Mouse (Mus musculus) hindbrain, embryonic 10.5 days (tissue): ENCODE data around the gene Kif26a. TPM values are rescaled to one million over a fixed set of nuclear protein-coding genes. Genes with fewer than 3 reads are reported as not detected.

ENCODE experiments used
- DNase-seq: peaks from one replicate; pipeline ENCODE4 v3.0.0-alpha.2; 2017; ENCODE audit warnings: low spot score
- H3K27ac ChIP-seq: fragments of 300-500 bp; sonication (generic); 2 replicates; pipeline ENCODE4 v1.5.1; 2016; ENCODE audit warnings: mild to moderate bottlenecking, moderate library complexity
- H3K27me3 ChIP-seq: fragments of 300-500 bp; sonication (generic); 2 replicates; pipeline ENCODE4 v1.6.1; 2016; ENCODE audit warnings: mild to moderate bottlenecking; ENCODE audit not compliant: poor library complexity, insufficient read depth, severe bottlenecking
- H3K36me3 ChIP-seq: fragments of 300-500 bp; sonication (generic); 2 replicates; pipeline ENCODE4 v1.6.1; 2016; ENCODE audit warnings: mild to moderate bottlenecking, moderate library complexity
- H3K4me1 ChIP-seq: fragments of 300-500 bp; sonication (generic); replicated peaks from 2 replicates; pipeline ENCODE4 v1.6.1; 2016; ENCODE audit warnings: mild to moderate bottlenecking
- H3K4me3 ChIP-seq: fragments of 300-500 bp; sonication (generic); 2 replicates; pipeline ENCODE4 v1.5.1; 2016; ENCODE audit warnings: mild to moderate bottlenecking, moderate library complexity
- H3K9me3 ChIP-seq: fragments of 300-500 bp; sonication (generic); 2 replicates; pipeline ENCODE4 v1.6.1; 2016; ENCODE audit warnings: mild to moderate bottlenecking, moderate library complexity
- WGBS: fragments of 180-500 bp; shearing (Covaris S2); methylation state at CpG from one replicate; pipeline ENCODE4 v1.1.7; 2016; 5-methylcytosine and 5-hydroxymethylcytosine counted together
- polyA plus RNA-seq: library from polyadenylated mRNA; unstranded; fragments of >200 nt; fragmentation: Nextera tagmentation; extraction: Ambion mirVana; gene quantifications from 2 replicates; pipeline ENCODE4 v1.2.1, GENCODE M21; 2016

The Kif26a gene
- 2.7 and 3.1 TPM in 2 replicates for polyA plus RNA-seq

DNA sequence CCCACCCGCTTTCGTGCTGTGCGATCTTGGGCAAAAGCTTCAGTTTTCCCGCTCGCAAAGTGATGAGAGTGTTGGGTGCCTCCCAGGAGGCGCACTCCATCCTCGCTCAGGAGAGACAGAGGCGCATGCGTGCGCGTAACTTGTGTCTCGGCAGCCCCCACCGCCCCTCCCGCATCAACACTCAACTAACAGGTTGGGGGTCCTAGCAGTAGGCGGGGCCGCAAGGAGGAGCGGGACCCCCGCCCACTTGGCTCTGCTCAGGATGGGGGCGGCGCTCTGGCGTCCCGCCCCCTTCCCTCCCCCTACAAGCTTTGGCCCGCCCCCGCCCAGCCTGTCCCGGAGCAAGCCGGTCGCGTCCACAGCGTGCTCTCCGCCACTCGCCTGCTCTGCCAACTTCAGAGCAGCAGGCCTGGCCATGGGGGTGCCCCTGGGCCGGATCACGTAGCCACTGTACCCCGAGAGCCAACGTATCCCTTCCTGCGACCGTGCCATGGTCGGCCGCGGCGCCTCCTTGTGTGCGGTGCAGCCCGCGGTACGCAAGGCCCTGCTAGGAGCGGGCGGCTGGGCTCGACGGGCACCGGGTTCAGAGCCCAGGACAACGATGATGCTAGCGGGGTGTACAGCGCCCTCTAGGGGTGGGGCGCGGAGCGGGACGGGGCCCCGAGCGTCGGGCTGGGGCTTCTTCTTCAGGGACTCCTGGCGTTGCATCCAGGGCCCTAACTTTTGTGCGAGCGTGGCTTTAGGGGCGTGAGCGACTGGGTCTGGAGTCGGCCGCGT, at the start of gene Kif26a:
Gene Kif26a, plus strand, starts transcription at position 334 of the 777 bp plus-strand sequence.
- peak within 1 kb of the TSS; percentile 89 for H3K27ac ChIP-seq
- no peaks in the 10 kb centered on the region for H3K9me3 ChIP-seq
- peaks cover 93% of the 10 kb centered on the region for H3K27me3 ChIP-seq
- DNase-seq = peak; percentile 81
- H3K36me3 ChIP-seq = 0 out of 2 replicates have a peak, but pooled peaks cover 3% of the 10 kb centered on the region
- H3K4me1 ChIP-seq = peaks cover 89% of the 10 kb centered on the region
- peak within 1 kb of the TSS; percentile 61 for H3K4me3 ChIP-seq
- under 1% methylated on average over 68 of the region's 68 CpGs for WGBS

DNA sequence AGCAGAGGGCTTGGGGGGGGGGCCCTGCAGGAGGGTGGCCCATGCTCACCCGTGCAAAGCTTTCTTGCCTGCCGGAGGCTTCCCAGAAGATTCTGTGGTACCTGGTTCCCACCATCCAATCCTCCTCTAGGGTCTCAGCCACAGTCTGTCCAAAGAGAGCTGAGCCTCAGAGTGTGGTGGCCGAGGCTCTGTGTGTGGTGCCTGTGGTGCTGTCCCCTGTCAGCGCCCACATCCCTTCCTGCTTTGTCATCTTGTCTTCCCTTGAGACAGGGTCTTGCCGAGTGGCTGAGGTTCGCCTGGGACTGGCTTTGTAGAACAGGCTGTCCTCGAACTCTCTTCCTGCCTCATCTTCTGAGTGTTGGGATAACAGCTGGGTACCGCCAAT, 49.3 kb upstream of the Kif26a start:
- 0 out of 2 replicates have a peak, but pooled peaks cover 2% of the 10 kb centered on the region for H3K27me3 ChIP-seq
- peaks cover 5% of the 10 kb centered on the region; the same call in 1 of the 2 replicates for H3K4me1 ChIP-seq
- no peaks in the 10 kb centered on the region for H3K9me3 ChIP-seq
- no peaks in the 10 kb centered on the region for H3K36me3 ChIP-seq
- H3K4me3 ChIP-seq = no peak overlapping the region
- 80% methylated on average over 8 of the region's 8 CpGs for WGBS
- no peak for DNase-seq
- no peak overlapping the region for H3K27ac ChIP-seq

- DNase-seq = no peak
- Histone ChIP-seq H3K36me3 (no peaks in the 10 kb centered on the region), H3K9me3 (no peaks in the 10 kb centered on the region), H3K27ac (no peak overlapping the region), H3K27me3 (no peaks in the 10 kb centered on the region), H3K4me3 (no peak overlapping the region), H3K4me1 (peaks cover 6% of the 10 kb centered on the region; the same call in 1 of the 2 replicates)
- WGBS = 55% methylated on average over 4 of the region's 4 CpGs
Measured at GRCm38 (mm10) chr12:112100106-112100505, 45.9 kb upstream of the Kif26a start.

DNA sequence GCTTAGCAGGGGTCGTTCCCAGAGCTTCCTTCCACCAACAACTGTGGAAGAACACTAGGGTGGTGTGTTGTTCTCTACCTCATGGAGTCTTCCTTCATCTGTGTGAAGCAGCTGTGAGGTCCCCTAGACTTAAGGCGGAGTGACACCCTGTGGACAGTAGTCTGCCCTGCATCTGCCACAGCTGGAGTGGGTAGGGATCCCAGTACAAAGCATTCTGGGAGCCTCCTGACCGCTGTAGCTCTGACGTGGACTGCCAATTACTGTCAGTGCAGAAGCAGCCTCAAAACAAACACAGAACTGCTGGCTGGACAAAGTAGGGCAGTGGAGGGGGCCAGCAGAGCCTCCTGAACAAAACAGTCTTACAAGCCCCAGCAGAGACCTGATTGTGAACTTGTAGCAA, 45.0 kb upstream of the Kif26a start:
- peaks cover 6% of the 10 kb centered on the region; the same call in 1 of the 2 replicates for H3K4me1 ChIP-seq
- no peak for DNase-seq
- 0 out of 2 replicates have a peak, but pooled peaks cover 8% of the 10 kb centered on the region for H3K27me3 ChIP-seq
- H3K9me3 ChIP-seq = no peaks in the 10 kb centered on the region
- H3K27ac ChIP-seq = no peak overlapping the region
- H3K36me3 ChIP-seq = no peaks in the 10 kb centered on the region
- 65% methylated on average over 4 of the region's 4 CpGs for WGBS
- H3K4me3 ChIP-seq = no peak overlapping the region

DNA sequence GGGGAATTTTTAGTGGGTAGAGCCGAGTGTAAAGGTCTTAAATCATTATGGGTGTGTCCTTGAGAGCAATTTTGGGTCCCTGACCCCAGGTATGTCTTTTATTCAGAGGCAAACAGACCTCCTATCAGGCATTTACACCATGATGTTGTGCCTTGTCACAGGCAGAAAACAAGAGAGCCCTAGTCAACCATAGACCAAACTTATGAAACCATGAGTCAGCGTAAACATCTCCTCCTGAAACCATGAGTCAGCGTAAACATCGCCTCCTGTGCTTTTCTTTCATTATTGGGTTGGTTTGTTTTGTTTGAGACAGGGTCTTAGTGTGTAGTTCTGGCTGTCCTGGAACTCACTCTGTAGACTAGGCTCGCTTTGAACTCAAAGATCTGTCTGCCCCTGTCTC, 42.8 kb upstream of the Kif26a start:
- Histone ChIP-seq H3K36me3 (no peaks in the 10 kb centered on the region), H3K9me3 (no peaks in the 10 kb centered on the region), H3K27ac (no peak overlapping the region), H3K4me1 (peaks cover 22% of the 10 kb centered on the region), H3K27me3 (peaks cover 25% of the 10 kb centered on the region), H3K4me3 (no peak overlapping the region)
- WGBS = 89% methylated on average over 5 of the region's 5 CpGs
- no peak for DNase-seq

DNA sequence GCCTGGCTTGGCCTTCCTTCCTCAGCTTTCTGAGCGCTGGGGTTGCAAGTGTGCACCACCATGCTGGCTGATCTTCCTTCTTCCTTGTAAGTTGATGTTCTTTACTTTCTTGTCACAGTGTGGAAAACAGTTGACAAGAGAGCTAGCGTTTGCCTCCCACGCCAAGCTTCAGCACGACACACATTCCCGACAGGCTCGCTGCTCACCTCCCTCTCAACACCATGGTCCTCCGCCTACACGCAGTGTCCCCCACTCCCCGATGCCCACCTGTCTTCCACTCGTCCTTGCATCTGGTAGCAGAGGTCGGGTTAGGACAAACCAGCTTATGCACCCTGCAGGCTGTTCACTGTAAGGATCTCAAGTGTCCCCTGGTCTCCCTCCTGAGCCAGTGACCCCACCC, 41.1 kb upstream of the Kif26a start:
- H3K4me1 ChIP-seq = peaks cover 22% of the 10 kb centered on the region
- H3K36me3 ChIP-seq = no peaks in the 10 kb centered on the region
- H3K27ac ChIP-seq = no peak overlapping the region
- 87% methylated on average over 11 of the region's 11 CpGs for WGBS
- DNase-seq = no peak
- peaks cover 25% of the 10 kb centered on the region for H3K27me3 ChIP-seq
- no peak overlapping the region for H3K4me3 ChIP-seq
- H3K9me3 ChIP-seq = no peaks in the 10 kb centered on the region

- Histone ChIP-seq H3K36me3 (no peaks in the 10 kb centered on the region), H3K27ac (peak within 1 kb of the TSS; percentile 65; the same call in 1 of the 2 replicates), H3K4me1 (peaks cover 19% of the 10 kb centered on the region), H3K4me3 (peak within 1 kb of the TSS; percentile 41), H3K27me3 (peaks cover 25% of the 10 kb centered on the region), H3K9me3 (no peaks in the 10 kb centered on the region)
- DNase-seq = peak; percentile 44
- 3% methylated on average over 14 of the region's 14 CpGs for WGBS
Measured at GRCm38 (mm10) chr12:112106541-112106971, 39.5 kb upstream of the Kif26a start, which contains the start of gene Aspg. Gene Aspg (plus strand): TSS chr12:112106679.

DNA sequence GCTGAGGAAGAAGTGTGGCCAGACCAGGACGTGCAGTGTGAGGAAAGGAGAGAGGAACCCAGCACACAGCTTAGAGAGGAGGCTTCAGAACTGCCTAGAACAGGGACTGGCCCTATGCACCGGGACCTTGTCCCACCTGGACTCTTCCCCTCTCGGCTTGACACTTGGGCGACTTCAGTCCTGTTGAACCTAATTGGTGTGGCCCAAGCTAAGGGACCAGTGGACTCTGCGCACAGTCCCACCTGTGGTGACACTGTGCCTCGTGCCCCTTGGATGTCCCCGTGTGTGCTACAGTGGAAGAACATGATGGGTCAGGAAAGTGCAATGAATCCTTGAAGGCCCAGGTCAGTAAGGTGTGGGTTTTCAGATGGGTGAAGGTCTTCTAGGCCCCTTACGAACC, 38.3 kb upstream of the Kif26a start:
- WGBS = 82% methylated on average over 8 of the region's 8 CpGs
- no peak for DNase-seq
- no peak overlapping the region for H3K4me3 ChIP-seq

DNA sequence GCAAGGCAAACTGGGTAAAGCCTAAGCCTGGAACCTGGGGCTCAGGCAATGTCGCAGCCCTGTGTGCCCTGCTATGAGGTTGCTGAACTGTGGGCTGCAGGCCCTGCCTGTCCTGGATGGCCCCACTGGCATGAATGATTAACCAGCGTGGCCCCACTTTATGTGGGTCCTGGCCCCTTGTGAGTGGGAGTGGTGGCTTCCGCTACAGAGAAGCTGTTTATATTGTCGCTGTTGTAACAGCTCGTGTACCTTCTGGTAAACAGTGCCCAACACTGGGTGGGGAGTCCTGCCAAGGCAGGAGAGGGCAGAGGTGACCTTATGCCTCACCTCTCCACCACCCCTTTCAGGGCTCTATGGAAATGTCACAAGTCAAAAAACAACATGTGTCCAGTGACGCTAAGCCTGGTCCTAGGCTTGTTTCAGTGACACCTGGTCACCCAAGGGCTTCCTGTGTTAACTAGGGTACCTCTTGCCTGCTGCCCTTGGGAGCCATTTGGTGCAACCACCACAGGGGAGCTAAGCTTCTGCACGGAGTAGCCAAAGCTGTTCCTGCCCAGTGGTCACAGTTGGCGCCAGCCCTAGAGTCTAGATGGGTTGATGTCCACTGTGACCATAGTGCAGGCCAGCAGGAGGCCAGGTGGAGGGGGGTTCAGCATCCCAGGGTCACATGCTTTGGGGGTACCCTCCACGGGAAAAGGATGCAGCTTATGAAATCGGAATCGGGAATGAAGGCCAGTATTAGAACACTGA, 37.1 kb upstream of the Kif26a start:
- Histone ChIP-seq H3K9me3 (no peaks in the 10 kb centered on the region), H3K36me3 (no peaks in the 10 kb centered on the region), H3K4me1 (peaks cover 29% of the 10 kb centered on the region), H3K4me3 (no peak overlapping the region), H3K27ac (no peak overlapping the region), H3K27me3 (peaks cover 37% of the 10 kb centered on the region)
- 83% methylated on average over 11 of the region's 11 CpGs for WGBS
- DNase-seq = no peak

More for the DNA sequence above, 38.3 kb upstream of the Kif26a start:
- Histone ChIP-seq H3K36me3 (no peaks in the 10 kb centered on the region), H3K27me3 (peaks cover 35% of the 10 kb centered on the region), H3K9me3 (no peaks in the 10 kb centered on the region), H3K4me1 (peaks cover 20% of the 10 kb centered on the region), H3K27ac (0 out of 2 replicates have a peak overlapping the region, but pooled peaks have one; percentile 35)

DNA sequence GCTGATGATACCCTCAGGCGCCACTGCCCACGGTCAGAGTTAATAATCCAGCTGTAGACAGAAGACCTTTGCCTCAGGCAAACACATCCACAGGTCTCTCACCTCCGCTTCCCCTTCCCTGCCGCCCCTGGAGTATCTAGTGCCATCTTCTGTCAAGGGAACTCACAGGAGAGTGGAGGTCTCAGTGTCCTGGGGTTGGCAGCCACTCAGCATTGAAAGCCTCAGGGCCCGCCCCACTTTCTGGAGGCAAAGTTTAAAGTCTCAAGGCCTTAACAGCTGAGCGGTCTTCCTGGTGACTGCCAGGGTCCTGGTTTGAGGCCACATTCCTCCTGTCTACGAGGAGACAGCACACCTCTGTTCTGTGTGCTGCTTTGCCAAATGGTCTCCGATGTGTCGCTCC, 36.3 kb upstream of the Kif26a start:
- DNase-seq = no peak
- Histone ChIP-seq H3K4me1 (peaks cover 34% of the 10 kb centered on the region), H3K27ac (no peak overlapping the region), H3K9me3 (no peaks in the 10 kb centered on the region), H3K27me3 (peaks cover 44% of the 10 kb centered on the region), H3K36me3 (no peaks in the 10 kb centered on the region), H3K4me3 (no peak overlapping the region)
- 80% methylated on average over 9 of the region's 9 CpGs for WGBS

- no peaks in the 10 kb centered on the region for H3K9me3 ChIP-seq
- H3K4me3 ChIP-seq = no peak overlapping the region
- H3K36me3 ChIP-seq = no peaks in the 10 kb centered on the region
- 87% methylated on average over 5 of the region's 5 CpGs for WGBS
- H3K4me1 ChIP-seq = peaks cover 31% of the 10 kb centered on the region
- no peak overlapping the region for H3K27ac ChIP-seq
- DNase-seq = no peak
- H3K27me3 ChIP-seq = peaks cover 42% of the 10 kb centered on the region
Measured at GRCm38 (mm10) chr12:112111323-112111722, 34.7 kb upstream of the Kif26a start.

GRCm38 (mm10) chr12:112112235-112112634, 33.8 kb upstream of the Kif26a start:
- WGBS = 91% methylated on average over 6 of the region's 6 CpGs
- H3K36me3 ChIP-seq = no peaks in the 10 kb centered on the region

More at GRCm38 (mm10) chr12:112112235-112112634, 33.8 kb upstream of the Kif26a start:
- Histone ChIP-seq H3K27me3 (peaks cover 34% of the 10 kb centered on the region), H3K4me1 (peaks cover 22% of the 10 kb centered on the region), H3K9me3 (no peaks in the 10 kb centered on the region), H3K27ac (no peak overlapping the region), H3K4me3 (no peak overlapping the region)
- no peak for DNase-seq
